Mouse (Mus musculus) small intestine, adult 10 weeks (tissue): ENCODE measurements around the gene Cd59b. TPM values are rescaled to one million over a fixed set of nuclear protein-coding genes. Genes with fewer than 3 reads are reported as not detected.

Experiments
- polyA plus RNA-seq: library from polyadenylated mRNA; stranded (reverse); fragments of 350-450 nt; fragmentation: Illumina TruSeq; extraction: RNeasy Lipid Tissue Mini Kit (QIAGEN cat#74804); gene quantifications from one replicate; pipeline ENCODE4 v1.2.3, GENCODE M21; 2014; ENCODE audit warnings: low replicate concordance

Cd59b gene
- 3.0 TPM for polyA plus RNA-seq

DNA sequence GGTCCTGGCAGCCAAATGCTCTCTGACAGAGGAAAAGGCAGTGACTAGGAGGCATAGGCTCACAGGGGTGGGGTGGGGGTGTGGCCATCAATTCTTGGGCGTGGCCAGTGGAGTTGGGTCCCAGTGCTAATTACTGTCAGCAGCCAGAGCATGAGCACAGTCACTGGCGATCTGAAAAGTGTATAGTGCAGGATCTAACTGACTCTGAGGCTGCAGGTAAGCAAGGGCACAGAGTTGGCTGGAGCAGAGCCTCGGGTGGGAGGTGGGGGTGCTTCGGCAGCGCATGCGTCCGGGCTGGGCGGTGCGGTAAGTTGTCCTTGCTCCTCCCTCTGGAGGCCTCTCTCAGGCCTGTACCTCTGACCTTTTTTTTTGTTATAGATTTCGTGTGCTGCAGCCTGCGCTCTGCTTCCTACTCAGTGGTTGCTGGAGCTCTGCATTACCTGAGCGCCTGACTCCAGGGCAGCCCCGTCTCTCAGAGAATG is at the start of gene Cd59b:
Gene Cd59b (plus strand): TSS at position 146 of the 482 bp plus-strand sequence.

DNA sequence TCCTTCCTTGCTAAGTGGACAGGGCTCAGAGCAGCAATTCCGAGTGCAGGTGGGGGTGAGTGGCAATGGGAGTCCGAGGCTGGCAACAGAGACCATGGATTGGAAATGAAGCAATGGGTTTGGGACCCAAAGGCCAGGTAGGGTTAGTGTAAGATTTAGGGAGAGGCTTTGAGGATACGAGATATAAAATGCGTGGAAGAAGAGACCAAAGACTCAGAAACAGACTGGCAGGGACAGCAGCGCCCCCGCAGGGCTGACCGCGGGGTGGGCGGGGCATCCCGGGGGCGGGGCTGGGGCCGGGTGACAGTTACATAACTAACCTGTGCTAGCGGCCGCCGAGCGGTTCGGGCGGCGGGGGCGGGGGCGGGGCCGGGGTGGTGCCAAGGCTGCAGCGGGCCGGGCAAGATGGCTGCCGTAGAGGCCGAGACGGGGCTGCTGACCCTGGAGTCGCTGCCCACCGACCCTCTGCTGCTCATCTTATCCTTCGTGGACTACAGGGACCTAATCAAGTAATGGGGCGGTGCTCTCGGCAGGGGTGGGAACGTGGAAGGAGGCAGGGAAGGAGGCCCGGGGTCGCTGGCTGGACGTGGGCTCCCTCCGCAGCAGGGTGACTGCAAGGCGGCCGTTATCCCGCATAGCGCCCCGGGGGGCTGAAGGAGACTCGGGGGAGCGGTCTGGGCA is 42.1 kb upstream of the Cd59b start, which contains the start of gene Fbxo3:
Gene Fbxo3 (plus strand): TSS at position 264 of the 681 bp plus-strand sequence.

DNA sequence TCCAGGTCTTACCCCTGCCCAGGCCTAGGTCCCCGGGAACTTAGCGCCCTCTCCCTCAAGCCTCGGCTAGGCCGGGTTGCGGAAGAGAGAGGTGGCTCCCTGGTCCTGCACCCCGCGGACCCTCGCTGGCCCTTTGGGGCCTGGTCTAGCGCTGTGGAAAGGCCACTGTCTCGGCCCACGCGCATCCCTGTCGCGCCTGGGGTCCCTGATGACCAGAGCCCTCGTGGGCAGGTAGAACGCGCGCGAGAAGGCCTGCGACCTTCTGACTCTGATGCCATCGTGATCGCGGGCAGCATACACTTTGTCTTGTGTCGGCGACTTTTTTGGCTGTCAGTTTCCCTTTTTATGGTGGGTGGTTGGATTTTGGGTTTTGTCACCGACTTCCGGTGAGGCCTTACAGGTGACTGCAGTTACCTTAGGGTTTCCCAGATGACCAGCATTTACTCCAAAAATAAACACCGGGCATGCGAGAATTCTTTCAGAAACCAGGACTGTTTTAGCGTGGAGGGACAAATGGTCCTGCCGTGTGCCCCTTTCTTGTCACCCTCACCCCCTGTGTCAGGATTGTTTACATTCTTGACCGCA is 41.4 kb upstream of the Cd59b start, which contains the start of gene 4931422A03Rik:
Gene 4931422A03Rik (minus strand): TSS at position 223 of the 585 bp plus-strand sequence.

DNA sequence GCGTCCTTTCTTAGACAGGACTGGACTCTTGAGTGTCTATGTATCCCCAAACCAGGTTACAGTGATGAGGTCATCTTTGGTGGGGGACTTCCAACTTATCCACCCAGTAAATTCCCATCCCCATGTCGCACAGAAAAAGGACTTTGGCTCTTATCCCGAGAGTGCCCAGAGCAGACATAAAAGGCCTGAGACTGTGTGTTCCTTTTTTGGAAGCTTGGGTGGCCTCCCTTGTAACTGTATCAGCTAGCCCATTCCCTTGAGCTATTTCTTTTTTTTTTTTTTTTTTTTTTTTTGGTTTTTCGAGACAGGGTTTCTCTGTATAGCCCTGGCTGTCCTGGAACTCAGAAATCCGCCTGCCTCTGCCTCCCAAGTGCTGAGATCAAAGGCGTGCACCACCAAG is 4.1 kb upstream of the Cd59b start, which contains the start of gene Gm10912:
Gene Gm10912 (plus strand): TSS at position 301 of the 400 bp plus-strand sequence.

DNA sequence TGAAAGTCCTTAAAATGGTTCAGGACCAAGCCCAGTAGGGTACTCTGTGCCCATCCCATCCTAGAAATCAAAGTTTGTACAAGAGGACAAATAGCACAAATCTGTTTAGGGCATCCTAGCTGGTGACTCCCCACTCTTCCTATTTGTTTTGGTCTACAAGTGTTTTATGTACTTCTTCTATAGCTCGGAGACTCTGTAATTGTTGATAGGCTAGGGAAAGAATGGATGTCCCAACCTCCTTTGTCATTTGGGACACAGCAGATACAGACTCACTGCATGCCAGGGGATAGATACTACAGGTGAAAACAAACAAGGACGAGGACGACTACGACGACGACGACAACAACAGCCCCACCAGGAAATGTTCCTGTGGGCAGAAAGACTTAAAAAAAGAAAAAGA is 1.2 kb upstream of the Cd59b start, which contains the start of gene Gm10799:
Gene Gm10799 (minus strand): TSS at position 101 of the 400 bp plus-strand sequence.

DNA sequence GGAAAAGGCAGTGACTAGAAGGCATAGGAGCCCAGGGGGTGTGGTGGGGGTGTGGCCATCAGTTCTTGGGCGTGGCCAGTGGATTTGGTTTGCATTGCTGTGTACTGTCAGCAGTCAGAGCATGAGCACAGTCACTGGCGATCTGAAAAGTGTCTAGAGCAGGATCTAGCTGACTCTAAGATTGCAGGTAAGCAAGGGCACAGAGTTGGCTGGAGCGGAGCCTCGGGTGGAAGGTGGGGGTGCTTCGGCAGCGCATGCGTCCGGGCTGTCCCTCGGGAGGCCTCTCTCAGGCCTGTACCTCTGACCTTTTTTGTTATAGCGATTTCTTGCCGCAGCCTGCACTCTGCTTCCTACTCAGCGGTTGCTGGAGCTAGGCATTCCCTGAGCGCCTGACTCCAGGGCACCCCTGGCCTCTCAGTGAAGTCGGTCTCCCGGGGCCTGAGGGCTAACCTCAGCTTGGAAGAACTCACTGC is 26.1 kb downstream of the Cd59b start, which contains the start of gene Cd59a:
Gene Cd59a (plus strand): TSS at position 61 of the 473 bp plus-strand sequence.

DNA sequence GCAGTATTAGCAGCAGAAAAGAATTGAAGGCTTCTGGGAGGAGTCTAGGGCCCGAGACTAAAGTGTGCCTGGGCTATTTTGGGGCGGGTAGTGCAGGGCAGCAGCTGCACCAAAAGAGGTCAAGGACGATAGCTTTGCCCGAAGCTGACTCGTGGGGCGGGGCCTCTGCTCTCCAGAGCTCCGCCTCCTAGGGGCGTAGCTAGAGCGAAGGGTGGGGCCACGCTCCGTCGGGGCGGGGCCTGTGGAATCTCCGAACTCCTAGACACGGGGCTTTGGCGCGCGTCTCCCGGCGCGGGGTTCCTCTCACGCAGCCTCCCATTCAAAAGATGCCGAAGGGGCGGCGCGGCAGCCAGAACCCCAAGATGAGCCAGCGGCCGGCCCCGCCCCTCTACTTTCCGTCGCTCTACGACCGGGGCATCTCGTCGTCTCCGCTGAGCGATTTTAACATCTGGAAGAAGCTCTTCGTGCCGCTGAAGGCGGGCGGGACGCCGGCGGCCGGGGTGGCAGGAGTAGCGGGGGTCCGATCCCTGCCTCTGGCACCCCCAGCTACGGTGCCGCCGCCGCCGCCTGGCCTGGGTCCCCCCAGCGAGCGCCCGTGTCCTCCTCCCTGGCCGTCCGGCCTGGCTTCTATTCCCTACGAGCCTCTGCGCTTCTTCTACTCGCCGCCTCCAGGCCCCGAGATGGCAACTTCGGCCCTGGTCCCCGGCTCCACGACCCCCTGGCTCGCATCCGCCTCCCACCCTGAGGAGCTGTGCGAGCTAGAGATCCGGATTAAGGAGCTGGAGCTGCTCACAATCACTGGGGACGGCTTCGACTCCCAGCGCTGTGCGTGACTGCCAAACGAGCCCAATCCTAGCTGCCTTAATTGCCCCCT is 53.1 kb downstream of the Cd59b start, which contains the start of gene A930018P22Rik:
Gene A930018P22Rik (plus strand): TSS at position 265 of the 874 bp plus-strand sequence.

Other genes with a start within 250 kb of the Cd59b start
- 13.8 TPM for gene Lmo2, start 111.9 kb upstream of the Cd59b start, polyA plus RNA-seq
- gene Fbxo3, start 42.1 kb upstream of the Cd59b start, polyA plus RNA-seq: 75.2 TPM
- not detected for gene 4931422A03Rik, start 41.5 kb upstream of the Cd59b start, polyA plus RNA-seq
- gene Gm10912, start 4.0 kb upstream of the Cd59b start, polyA plus RNA-seq: not detected
- not detected for gene Gm10799, start 1.3 kb upstream of the Cd59b start, polyA plus RNA-seq
- 26.8 TPM for gene Cd59a, start 26.0 kb downstream of the Cd59b start, polyA plus RNA-seq
- gene A930018P22Rik, start 52.9 kb downstream of the Cd59b start, polyA plus RNA-seq: not detected